Mouse (Mus musculus) midbrain, embryonic 13.5 days (tissue): ENCODE data around the gene Ccdc159. TPM values are rescaled to one million over a fixed set of nuclear protein-coding genes. Genes with fewer than 3 reads are reported as not detected.

Experiments
- ATAC-seq: fragments of 200-750 bp; cut with Nextera tagmentation; 2 replicates; pipeline ENCODE4 v1.8.0; 2017; ENCODE audit warnings: mild to moderate bottlenecking, moderate TSS enrichment, moderate library complexity
- H3K27ac ChIP-seq: fragments of 300-500 bp; sonication (generic); 2 replicates; pipeline ENCODE4 v1.5.1; 2015; ENCODE audit warnings: inconsistent platforms, mild to moderate bottlenecking, moderate library complexity
- H3K27me3 ChIP-seq: fragments of 300-500 bp; sonication (generic); 2 replicates; pipeline ENCODE4 v1.6.1; 2015; ENCODE audit warnings: mild to moderate bottlenecking, inconsistent platforms
- H3K36me3 ChIP-seq: fragments of 300-500 bp; sonication (generic); 2 replicates; pipeline ENCODE4 v1.6.1; 2015; ENCODE audit warnings: mild to moderate bottlenecking, inconsistent platforms
- H3K4me1 ChIP-seq: fragments of 300-500 bp; sonication (generic); replicated peaks from 2 replicates; pipeline ENCODE4 v1.6.1; 2015; ENCODE audit warnings: inconsistent platforms
- H3K4me2 ChIP-seq: fragments of 300-500 bp; sonication (generic); replicated peaks from 2 replicates; pipeline ENCODE4 v1.6.1; 2015; ENCODE audit warnings: moderate library complexity, mild to moderate bottlenecking, inconsistent platforms
- H3K4me3 ChIP-seq: fragments of 300-500 bp; sonication (generic); replicated peaks from 2 replicates; pipeline ENCODE4 v1.5.1; 2015; ENCODE audit warnings: mild to moderate bottlenecking, inconsistent platforms
- H3K9ac ChIP-seq: fragments of 300-500 bp; sonication (generic); replicated peaks from 2 replicates; pipeline ENCODE4 v1.6.1; 2015; ENCODE audit warnings: mild to moderate bottlenecking, inconsistent platforms
- H3K9me3 ChIP-seq: fragments of 300-500 bp; sonication (generic); 2 replicates; pipeline ENCODE4 v1.6.1; 2016; ENCODE audit warnings: mild to moderate bottlenecking, inconsistent platforms
- WGBS: fragments of 180-500 bp; shearing (Covaris S2); methylation state at CpG from one replicate; pipeline ENCODE4 v1.1.7; 2015; 5-methylcytosine and 5-hydroxymethylcytosine counted together
- polyA plus RNA-seq: library from polyadenylated mRNA; unstranded; fragments of >200 nt; fragmentation: Nextera tagmentation; extraction: Ambion mirVana; gene quantifications from 2 replicates; pipeline ENCODE4 v1.2.1, GENCODE M21; 2015

The Ccdc159 gene
- polyA plus RNA-seq, 1 experiment from 2014 or later, result 10.3 TPM

DNA sequence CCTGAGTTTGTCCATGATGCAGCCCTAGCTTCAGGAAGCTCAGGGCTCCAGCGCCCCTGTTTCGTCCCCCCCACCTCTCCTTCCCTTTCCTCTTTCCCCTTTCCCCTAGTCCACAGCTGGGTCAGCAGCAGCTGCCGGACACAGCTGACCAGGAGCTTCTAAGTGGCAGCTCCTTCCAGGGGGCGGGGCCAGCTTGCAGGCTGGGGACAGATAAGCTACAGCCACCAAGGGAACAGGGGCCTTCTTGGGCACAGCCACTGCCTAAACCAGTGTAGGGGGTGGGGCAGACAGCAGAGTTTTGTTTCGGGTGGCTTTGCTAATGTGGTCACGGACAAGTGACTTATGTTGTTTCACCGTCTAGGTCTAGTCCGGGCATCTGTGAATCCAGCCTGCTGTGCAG is 36.1 kb downstream of the Ccdc159 start, which contains the start of gene Epor:
Gene Epor (minus strand): TSS at position 90 of the 400 bp plus-strand sequence.
- H3K27ac ChIP-seq, result no peak within 1 kb of the TSS
- ATAC-seq, result no peak
- 12% methylated on average over 8 of the region's 8 CpGs for WGBS
- no peaks in the 10 kb centered on the region for H3K9me3 ChIP-seq
- peak within 1 kb of the TSS; percentile 39 for H3K4me3 ChIP-seq
- H3K4me1 ChIP-seq, result peaks cover 24% of the 10 kb centered on the region
- peaks cover 55% of the 10 kb centered on the region for H3K27me3 ChIP-seq
- H3K9ac ChIP-seq, result peak within 1 kb of the TSS; percentile 33; the same call in 1 of the 2 replicates
- H3K36me3 ChIP-seq, result 0 out of 2 replicates have a peak, but pooled peaks cover under 1% of the 10 kb centered on the region
- peak within 1 kb of the TSS; percentile 60 for H3K4me2 ChIP-seq

GRCm38 (mm10) chr9:21968883-21969282 is 41.6 kb downstream of the Ccdc159 start:
- H3K27me3 ChIP-seq, result peaks cover 4% of the 10 kb centered on the region; the same call in 1 of the 2 replicates
- no peaks in the 10 kb centered on the region for H3K9me3 ChIP-seq
- no peak overlapping the region for H3K27ac ChIP-seq
- ATAC-seq, result no peak
- 82% methylated on average over 6 of the region's 6 CpGs for WGBS
- H3K4me3 ChIP-seq, result no peak overlapping the region
- no peak overlapping the region for H3K9ac ChIP-seq
- no peaks in the 10 kb centered on the region for H3K36me3 ChIP-seq
- H3K4me2 ChIP-seq, result no peak overlapping the region
- H3K4me1 ChIP-seq, result no peaks in the 10 kb centered on the region

DNA sequence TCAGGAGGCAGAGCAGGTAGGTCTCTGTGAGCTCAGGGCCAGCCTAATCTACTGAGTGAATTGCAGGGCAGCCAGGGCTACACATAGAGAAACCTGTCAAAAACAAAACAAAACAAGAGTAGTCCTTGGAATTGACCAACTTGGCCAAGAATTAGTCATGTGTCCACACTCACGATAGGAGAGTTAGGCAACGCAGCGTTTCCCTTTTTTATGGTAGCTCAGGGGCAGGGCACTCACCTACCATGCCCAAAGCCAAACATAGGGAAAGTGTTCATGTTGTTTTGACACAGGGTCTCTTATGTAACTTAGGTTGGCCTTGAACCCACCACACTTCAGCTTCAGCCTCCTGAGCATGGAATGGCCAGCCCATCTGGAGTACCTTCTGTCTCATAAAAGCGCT is 42.0 kb downstream of the Ccdc159 start:
- Histone ChIP-seq H3K4me1 (no peaks in the 10 kb centered on the region), H3K9ac (no peak overlapping the region), H3K4me2 (no peak overlapping the region), H3K9me3 (no peaks in the 10 kb centered on the region), H3K36me3 (no peaks in the 10 kb centered on the region), H3K27ac (no peak overlapping the region), H3K27me3 (0 out of 2 replicates have a peak, but pooled peaks cover under 1% of the 10 kb centered on the region), H3K4me3 (no peak overlapping the region)
- 93% methylated on average over 4 of the region's 4 CpGs for WGBS
- no peak for ATAC-seq

DNA sequence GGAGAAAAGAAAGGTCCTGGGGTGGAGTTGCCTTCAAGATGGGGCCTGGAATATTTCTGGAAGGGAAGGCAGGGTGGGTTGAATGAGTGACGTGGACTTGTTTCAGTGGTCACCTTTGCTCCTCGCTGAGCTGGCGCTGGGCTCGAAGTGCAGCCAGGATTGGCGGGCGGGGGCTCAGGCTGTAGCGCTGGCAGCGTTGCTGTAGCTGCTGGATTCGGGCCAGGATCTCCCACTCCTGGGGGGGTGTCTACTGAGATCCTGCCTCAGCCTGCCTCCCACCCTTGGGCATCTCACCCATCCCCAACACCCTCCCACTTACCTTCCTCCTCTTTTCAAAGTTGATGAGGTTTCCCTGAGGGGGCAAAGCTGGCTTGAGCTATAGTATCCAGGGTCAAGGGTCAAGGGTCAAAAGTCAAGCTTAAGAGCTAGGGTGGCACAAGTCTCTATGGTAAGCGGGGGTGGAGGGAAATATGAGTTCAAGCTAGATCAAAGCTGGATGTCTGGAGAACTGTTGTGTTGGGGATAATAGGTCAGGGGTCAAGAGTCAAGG is 49.4 kb downstream of the Ccdc159 start:
- H3K9me3 ChIP-seq, result no peaks in the 10 kb centered on the region
- no peaks in the 10 kb centered on the region for H3K4me1 ChIP-seq
- H3K4me3 ChIP-seq, result no peak overlapping the region
- 90% methylated on average over 10 of the region's 10 CpGs for WGBS
- no peaks in the 10 kb centered on the region for H3K27me3 ChIP-seq
- H3K36me3 ChIP-seq, result no peaks in the 10 kb centered on the region
- no peak overlapping the region for H3K27ac ChIP-seq
- H3K9ac ChIP-seq, result no peak overlapping the region
- H3K4me2 ChIP-seq, result no peak overlapping the region
- ATAC-seq, result no peak

- no peaks in the 10 kb centered on the region for H3K36me3 ChIP-seq
- H3K27me3 ChIP-seq, result no peaks in the 10 kb centered on the region
- H3K4me1 ChIP-seq, result no peaks in the 10 kb centered on the region
- no peak overlapping the region for H3K4me2 ChIP-seq
- 89% methylated on average over 5 of the region's 5 CpGs for WGBS
- H3K9me3 ChIP-seq, result no peaks in the 10 kb centered on the region
- H3K9ac ChIP-seq, result no peak overlapping the region
- H3K4me3 ChIP-seq, result no peak overlapping the region
- no peak overlapping the region for H3K27ac ChIP-seq
- ATAC-seq, result no peak
Measured at GRCm38 (mm10) chr9:21977331-21977730, 50.1 kb downstream of the Ccdc159 start.

GRCm38 (mm10) chr9:21977972-21978371 is 50.7 kb downstream of the Ccdc159 start:
- no peak overlapping the region for H3K4me2 ChIP-seq
- no peak overlapping the region for H3K9ac ChIP-seq
- no peaks in the 10 kb centered on the region for H3K9me3 ChIP-seq
- 18% methylated on average over 2 of the region's 2 CpGs for WGBS
- H3K4me1 ChIP-seq, result no peaks in the 10 kb centered on the region
- ATAC-seq, result no peak
- H3K27ac ChIP-seq, result no peak overlapping the region
- no peak overlapping the region for H3K4me3 ChIP-seq
- H3K36me3 ChIP-seq, result no peaks in the 10 kb centered on the region
- no peaks in the 10 kb centered on the region for H3K27me3 ChIP-seq

DNA sequence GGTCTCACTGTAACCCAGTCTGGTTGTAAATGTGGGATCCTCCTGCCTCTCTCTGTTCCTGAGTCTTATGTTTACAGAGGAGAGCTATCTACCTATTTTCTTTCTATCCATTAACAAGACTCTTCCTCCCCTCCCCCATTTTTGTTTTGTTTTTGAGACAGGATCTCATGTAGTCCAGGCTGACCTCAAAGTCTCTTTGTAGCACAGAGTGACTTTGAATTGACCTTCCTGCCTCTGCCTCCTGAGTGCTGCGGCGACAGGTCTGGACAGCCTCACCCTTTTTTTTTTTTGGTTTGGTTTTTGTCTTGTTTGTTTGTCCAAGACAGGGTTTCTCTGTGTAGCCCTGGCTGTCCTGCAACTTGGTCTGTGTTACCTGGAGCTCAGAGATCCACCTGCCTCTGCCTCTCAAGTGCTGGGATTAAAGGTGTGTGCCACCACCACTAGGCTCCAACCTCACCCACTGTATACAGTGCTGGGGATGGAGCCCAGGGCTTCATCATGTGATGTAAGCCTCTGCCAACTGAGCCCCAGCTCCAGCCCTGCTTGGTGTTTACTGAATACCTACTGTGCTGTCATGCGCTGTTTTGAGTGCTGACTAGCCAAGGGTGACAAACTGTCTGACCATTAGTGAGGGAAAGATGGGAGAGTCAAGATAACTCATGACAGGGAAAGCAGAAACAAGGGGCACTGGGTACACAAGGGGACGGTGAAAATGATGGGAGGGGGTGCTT is 51.3 kb downstream of the Ccdc159 start:
- Histone ChIP-seq H3K4me3 (no peak overlapping the region), H3K36me3 (no peaks in the 10 kb centered on the region), H3K4me2 (no peak overlapping the region), H3K27ac (no peak overlapping the region), H3K27me3 (0 out of 2 replicates have a peak, but pooled peaks cover under 1% of the 10 kb centered on the region), H3K9me3 (no peaks in the 10 kb centered on the region), H3K9ac (no peak overlapping the region), H3K4me1 (0 out of 2 replicates have a peak, but pooled peaks cover under 1% of the 10 kb centered on the region)
- 96% methylated on average over 4 of the region's 4 CpGs for WGBS
- ATAC-seq, result no peak

DNA sequence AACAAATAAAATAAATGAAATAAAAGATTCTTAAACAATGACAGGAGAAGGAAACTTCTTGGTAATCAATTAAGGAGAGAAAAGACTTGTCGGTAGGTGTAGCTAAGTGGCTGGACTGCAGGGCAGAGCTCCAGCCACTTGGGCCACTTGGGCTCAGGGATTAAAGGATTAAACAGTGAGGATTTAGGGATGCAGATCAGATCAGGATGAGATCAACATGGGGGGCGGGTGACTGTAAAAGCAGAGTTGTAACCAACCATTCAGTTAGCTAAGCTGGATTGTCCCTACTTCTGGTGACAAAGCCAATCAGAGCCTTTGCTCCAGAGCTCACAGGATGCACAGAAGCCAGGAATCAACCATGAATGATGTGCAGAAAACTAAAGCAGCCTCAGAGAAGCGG is 56.6 kb downstream of the Ccdc159 start:
- Histone ChIP-seq H3K4me1 (peaks cover 21% of the 10 kb centered on the region), H3K4me2 (no peak overlapping the region), H3K9me3 (no peaks in the 10 kb centered on the region), H3K27ac (no peak overlapping the region), H3K27me3 (peaks cover 40% of the 10 kb centered on the region), H3K36me3 (no peaks in the 10 kb centered on the region), H3K9ac (no peak overlapping the region), H3K4me3 (no peak overlapping the region)
- WGBS, result 9% methylated on average over 3 of the region's 3 CpGs
- ATAC-seq, result no peak

Other genes with a start within 250 kb of the Ccdc159 start
- gene Ldlr, start 204.0 kb upstream of the Ccdc159 start, polyA plus RNA-seq, result 18.7 and 20.6 TPM in 2 replicates
- gene Spc24, start 167.2 kb upstream of the Ccdc159 start, polyA plus RNA-seq, result 36.2 and 44.6 TPM in 2 replicates
- 3.3 and 4.3 TPM in 2 replicates for gene Kank2, start 128.7 kb upstream of the Ccdc159 start, polyA plus RNA-seq
- gene Angptl8, start 92.0 kb upstream of the Ccdc159 start, polyA plus RNA-seq, result 0.24 and 0.43 TPM in 2 replicates
- 14.2 and 17.0 TPM in 2 replicates for gene Dock6, start 74.8 kb upstream of the Ccdc159 start, polyA plus RNA-seq
- 10.8 and 11.4 TPM in 2 replicates for gene Rab3d, start 9.3 kb upstream of the Ccdc159 start, polyA plus RNA-seq
- 41.1 and 42.0 TPM in 2 replicates for gene Tmem205, start 85 bp downstream of the Ccdc159 start, polyA plus RNA-seq
- 65.8 and 72.0 TPM in 2 replicates for gene Plppr2, start 9.6 kb downstream of the Ccdc159 start, polyA plus RNA-seq
- gene Swsap1, start 28.3 kb downstream of the Ccdc159 start, polyA plus RNA-seq, result 9.8 and 12.6 TPM in 2 replicates
- gene Epor, start 36.0 kb downstream of the Ccdc159 start, polyA plus RNA-seq, result 1.4 and 2.5 TPM in 2 replicates
- 1.0 and 1.4 TPM in 2 replicates for gene Rgl3, start 62.0 kb downstream of the Ccdc159 start, polyA plus RNA-seq
- gene Ccdc151, start 75.2 kb downstream of the Ccdc159 start, polyA plus RNA-seq, result 3.9 and 4.9 TPM in 2 replicates
- gene Prkcsh, start 75.3 kb downstream of the Ccdc159 start, polyA plus RNA-seq, result 94.7 and 99.3 TPM in 2 replicates
- 84.4 and 89.4 TPM in 2 replicates for gene Elavl3, start 124.6 kb downstream of the Ccdc159 start, polyA plus RNA-seq
- not detected in 2 replicates for gene Gm49318, start 143.8 kb downstream of the Ccdc159 start, polyA plus RNA-seq
- 17.7 and 19.8 TPM in 2 replicates for gene Zfp653, start 143.9 kb downstream of the Ccdc159 start, polyA plus RNA-seq
- gene Ecsit, start 158.0 kb downstream of the Ccdc159 start, polyA plus RNA-seq, result 44.3 and 50.3 TPM in 2 replicates
- 1.7 and 2.0 TPM in 2 replicates for gene Cnn1, start 171.7 kb downstream of the Ccdc159 start, polyA plus RNA-seq
- 185 and 190 TPM in 2 replicates for gene Elof1, start 189.7 kb downstream of the Ccdc159 start, polyA plus RNA-seq
- gene Acp5, start 208.2 kb downstream of the Ccdc159 start, polyA plus RNA-seq, result 0.42 and 0.64 TPM in 2 replicates
- gene Pigyl, start 229.4 kb downstream of the Ccdc159 start, polyA plus RNA-seq, result 79.4 and 88.3 TPM in 2 replicates